Mouse (Mus musculus): ENCODE data around the gene Fam240b. TPM values are rescaled to one million over a fixed set of nuclear protein-coding genes. Genes with fewer than 3 reads are reported as not detected.

The Fam240b gene
- polyA plus RNA-seq, 1 experiment from 2014 or later: not detected

- H3K27ac ChIP-seq: no peak overlapping the region
These were observed 59.8 kb downstream of the Fam240b start for GRCm38 (mm10) chr13:64437801-64438200.

GRCm38 (mm10) chr13:64432017-64432995 is 65.3 kb downstream of the Fam240b start, which contains the start of gene Cdk20:
Cdk20 (plus strand) TSS chr13:64432314.
- Histone ChIP-seq H3K4me3 (peak within 1 kb of the TSS; percentile 69), H3K27me3 (replicated peaks) (no peaks in the 10 kb centered on the region), H3K4me1 (peaks cover 23% of the 10 kb centered on the region), H3K9ac (peak within 1 kb of the TSS; percentile 73), H3K27ac (peak within 1 kb of the TSS; percentile 83), H3K4me2 (peak within 1 kb of the TSS; percentile 97), H3K9me3 (replicated peaks) (no peaks in the 10 kb centered on the region), H3K36me3 (no peaks in the 10 kb centered on the region)
- ATAC-seq: peak; percentile 98
- under 1% methylated on average over 57 of the region's 57 CpGs for WGBS (ENCODE audit: insufficient replicate concordance)

More at GRCm38 (mm10) chr13:64437801-64438200, 59.8 kb downstream of the Fam240b start:
- H3K36me3 ChIP-seq: peaks cover 10% of the 10 kb centered on the region; the same call in 1 of the 2 replicates
- H3K9me3 ChIP-seq (replicated peaks): no peaks in the 10 kb centered on the region
- H3K4me2 ChIP-seq: no peak overlapping the region
- no peak overlapping the region for H3K4me3 ChIP-seq
- no peaks in the 10 kb centered on the region for H3K27me3 ChIP-seq (replicated peaks)
- H3K4me1 ChIP-seq: peaks cover 23% of the 10 kb centered on the region
- 68% methylated on average over 7 of the region's 7 CpGs for WGBS (ENCODE audit: insufficient replicate concordance)
- ATAC-seq: no peak
- no peak overlapping the region for H3K9ac ChIP-seq

Other genes with a start within 250 kb of the Fam240b start
- gene Cdc14b, start 222.5 kb downstream of the Fam240b start, polyA plus RNA-seq (2016; fragmentation: Nextera tagmentation; extraction: Ambion mirVana): 9.5 and 10.7 TPM in 2 replicates
- gene Aaed1, start 185.1 kb downstream of the Fam240b start, polyA plus RNA-seq (2016; fragmentation: Nextera tagmentation; extraction: Ambion mirVana): 28.2 and 28.6 TPM in 2 replicates
- gene Ctsl, start 126.9 kb downstream of the Fam240b start, polyA plus RNA-seq (2016; fragmentation: Nextera tagmentation; extraction: Ambion mirVana): 108 and 117 TPM in 2 replicates
- gene Cdk20, start 65.5 kb downstream of the Fam240b start, polyA plus RNA-seq (2016; fragmentation: Nextera tagmentation; extraction: Ambion mirVana): 5.2 and 5.5 TPM in 2 replicates

All from liver, embryonic 12.5 days (tissue).